Mouse (Mus musculus) adrenal gland, adult 2 months (tissue): ENCODE data around the gene 1700067P10Rik. TPM values are rescaled to one million over a fixed set of nuclear protein-coding genes. Genes with fewer than 3 reads are reported as not detected.

Experiments
- DNase-seq: peaks from one replicate; pipeline ENCODE4 v3.0.0; 2021
- polyA plus RNA-seq: library from polyadenylated mRNA; depleted of rRNA; stranded (reverse); fragments of >200 nt; gene quantifications from 2 replicates; pipeline ENCODE4 v1.2.3, GENCODE M21; 2012; rRNA removed
- total RNA-seq, 2 experiments: library from RNA; stranded (reverse); gene quantifications; 2 replicates each; pipeline ENCODE4 v1.2.3; 2021

The 1700067P10Rik gene
- total and polyA plus RNA-seq, 3 experiments: not detected

- DNase-seq: no peak
Observed at GRCm38 (mm10) chr17:48096321-48096720, 7.2 kb downstream of the 1700067P10Rik start.

- peak; percentile 56 for DNase-seq
Observed at GRCm38 (mm10) chr17:48097011-48097742, 8.1 kb downstream of the 1700067P10Rik start.

- DNase-seq: no peak
Observed at GRCm38 (mm10) chr17:48097743-48098527, 8.8 kb downstream of the 1700067P10Rik start.

DNA sequence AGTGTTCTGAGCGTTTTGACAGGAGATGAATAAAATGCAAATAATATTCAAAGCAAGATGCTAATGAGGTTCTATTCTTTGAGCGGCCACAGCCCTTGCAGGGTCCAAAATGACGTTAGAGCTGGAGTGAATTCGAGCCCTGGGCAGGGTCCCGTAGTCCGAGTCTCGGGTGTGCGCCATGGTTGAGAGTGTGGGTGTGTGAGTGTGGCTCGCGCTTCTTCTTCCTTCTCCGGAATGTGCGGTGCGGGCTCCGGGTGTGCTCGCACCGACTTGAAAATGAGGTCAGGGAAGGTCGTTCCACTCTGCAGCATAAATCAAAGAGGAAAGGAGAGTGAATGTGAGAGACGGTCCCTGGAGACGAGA lies 9.4 kb downstream of the 1700067P10Rik start:
- DNase-seq: no peak

DNA sequence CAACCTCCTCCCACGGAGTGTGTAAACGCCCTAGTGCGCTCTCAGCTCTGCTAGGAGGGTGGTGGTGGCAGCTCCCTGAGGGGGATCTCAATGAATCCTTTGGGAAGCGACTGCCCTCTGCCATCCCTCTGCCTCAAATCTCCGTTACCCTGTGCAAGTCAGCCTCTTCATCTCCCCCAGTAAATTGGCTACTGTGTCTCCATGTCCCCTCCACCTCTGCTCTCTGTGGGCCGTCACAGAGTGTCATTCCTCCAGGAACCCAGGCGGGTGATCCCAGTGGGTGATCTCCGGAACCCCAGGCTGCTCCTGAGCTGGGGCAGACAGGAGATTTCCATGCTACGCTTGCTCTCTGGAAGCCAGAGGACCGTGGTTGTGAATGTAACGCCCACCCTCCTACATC lies 10.2 kb downstream of the 1700067P10Rik start:
- DNase-seq: no peak

- DNase-seq: peak; percentile 87
Observed at GRCm38 (mm10) chr17:48100441-48101417, 11.6 kb downstream of the 1700067P10Rik start.

DNA sequence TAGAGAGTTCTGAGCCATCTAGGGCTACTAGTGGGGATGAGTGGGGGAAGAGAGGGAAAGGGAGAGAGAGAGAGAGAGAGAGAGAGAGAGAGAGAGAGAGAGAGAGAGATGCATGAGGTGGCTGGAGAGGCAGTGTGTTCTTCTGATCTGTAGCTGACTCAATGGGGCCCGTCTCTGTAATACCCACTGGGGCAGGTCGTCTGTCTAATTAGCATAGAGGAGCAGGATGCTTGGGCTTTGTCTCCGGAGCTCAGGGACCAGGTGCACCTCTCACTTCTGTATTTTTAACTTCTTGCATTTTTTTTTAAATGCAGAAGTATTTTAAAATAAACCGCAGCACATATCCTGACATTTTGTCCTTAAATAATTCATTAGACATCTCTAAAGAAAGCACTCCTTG lies 18.2 kb downstream of the 1700067P10Rik start:
- DNase-seq: no peak

DNA sequence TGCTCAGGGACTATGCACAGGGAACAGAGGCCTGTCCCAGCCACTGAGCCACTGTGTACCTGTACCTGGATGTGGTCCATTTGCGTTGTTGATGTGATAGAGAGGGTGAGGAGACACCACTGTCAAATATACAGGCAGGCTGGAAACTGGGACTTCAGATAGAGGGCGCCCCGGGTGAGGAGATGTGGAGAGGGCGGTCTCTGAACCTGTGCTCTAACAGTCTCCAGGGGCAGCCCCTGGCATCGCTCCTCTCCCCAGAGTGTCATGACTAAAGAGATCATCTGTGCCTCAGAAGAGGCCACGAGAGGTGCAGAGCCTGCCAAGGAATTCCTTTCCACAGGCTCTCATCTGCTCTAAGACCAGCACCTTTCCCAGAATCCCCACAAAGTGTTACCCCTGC lies 18.7 kb downstream of the 1700067P10Rik start:
- DNase-seq: no peak

GRCm38 (mm10) chr17:48108520-48108919 lies 19.4 kb downstream of the 1700067P10Rik start:
- no peak for DNase-seq

DNA sequence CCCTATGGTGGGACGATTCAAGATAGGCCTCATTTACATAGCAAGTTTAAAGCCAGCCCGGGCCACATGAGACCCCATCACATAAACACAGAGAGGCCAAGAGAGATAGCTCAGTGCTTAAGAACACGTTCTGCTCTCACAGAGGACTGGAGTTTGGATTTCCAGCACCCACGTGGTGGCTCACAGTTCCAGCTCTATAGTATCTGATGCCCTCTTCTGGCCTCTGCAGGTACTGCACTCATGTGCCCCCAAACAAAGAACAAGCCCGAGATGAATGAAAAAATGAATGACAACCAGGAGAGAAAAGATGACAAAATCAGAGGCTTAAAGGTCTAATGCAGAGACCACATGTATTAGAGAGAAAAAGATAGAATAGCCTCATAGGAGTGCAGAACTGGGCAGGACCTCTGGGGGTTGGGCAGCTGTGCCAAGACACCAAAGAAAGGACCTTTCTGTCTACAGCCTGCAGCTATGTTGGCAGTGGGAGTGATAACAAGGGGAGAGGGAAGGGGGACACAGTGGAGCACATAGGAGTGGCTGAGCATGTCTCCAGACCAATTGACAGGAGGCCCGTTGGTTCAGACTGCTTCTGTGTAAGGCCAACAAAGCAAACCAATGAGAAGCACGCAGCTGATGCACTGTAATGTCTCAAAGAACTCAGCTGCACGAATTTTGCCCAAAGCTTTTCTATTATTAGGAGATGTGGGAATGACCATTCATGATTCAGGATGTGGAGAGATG lies 21.6 kb downstream of the 1700067P10Rik start:
- peak; percentile 17 for DNase-seq

DNA sequence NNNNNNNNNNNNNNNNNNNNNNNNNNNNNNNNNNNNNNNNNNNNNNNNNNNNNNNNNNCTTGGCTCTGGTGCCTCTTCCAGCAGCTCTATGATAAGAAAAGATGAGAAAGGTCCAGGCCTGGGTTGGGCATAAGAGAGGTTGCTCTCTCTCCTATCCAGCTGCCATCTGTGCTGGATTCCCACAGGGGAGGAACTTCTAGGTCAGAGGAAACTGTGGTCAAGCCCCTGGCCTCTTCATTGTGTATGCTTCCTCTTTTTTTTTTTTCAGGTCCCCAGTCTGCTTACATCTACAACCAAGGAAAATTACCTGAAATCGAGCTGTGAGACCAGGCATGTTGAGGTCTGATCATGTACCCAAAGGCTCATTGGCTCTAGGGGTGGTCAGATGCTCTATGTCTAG lies 29.5 kb downstream of the 1700067P10Rik start:
- DNase-seq: no peak

DNA sequence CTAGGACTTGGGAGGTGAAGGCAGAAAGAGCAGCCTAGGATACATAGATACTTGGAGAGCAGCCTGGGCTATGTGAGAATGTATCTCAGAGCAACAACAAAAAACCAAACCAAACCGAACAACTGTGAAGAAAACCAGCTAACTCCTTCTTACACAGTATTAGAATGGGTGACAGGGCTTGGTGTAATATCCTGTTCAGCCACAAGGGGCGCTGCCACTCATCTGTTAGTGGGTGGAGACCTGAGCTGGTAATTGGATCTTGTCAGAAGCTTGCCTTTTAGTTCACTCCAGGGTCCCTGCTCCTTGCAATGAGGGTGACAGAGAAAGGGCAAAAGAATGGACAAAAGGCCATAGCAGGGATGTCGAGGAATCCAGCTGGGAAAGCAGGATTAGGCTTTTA lies 30.5 kb downstream of the 1700067P10Rik start:
- peak; percentile 69 for DNase-seq

GRCm38 (mm10) chr17:48120456-48120855 lies 31.3 kb downstream of the 1700067P10Rik start:
- no peak for DNase-seq

- peak; percentile 4 for DNase-seq
Observed at GRCm38 (mm10) chr17:48132810-48133209, 43.7 kb downstream of the 1700067P10Rik start.

Other genes starting within 250 kb of the 1700067P10Rik start
- gene Foxp4, start 164.7 kb upstream of the 1700067P10Rik start, total RNA-seq: 10 to 100 TPM; 21.8 to 25.3 TPM
- gene Foxp4, start 164.7 kb upstream of the 1700067P10Rik start, polyA plus RNA-seq: 61.2 and 76.5 TPM in 2 replicates
- gene 1700122O11Rik, start 51.0 kb upstream of the 1700067P10Rik start, total RNA-seq: not detected
- not detected in 2 replicates for gene 1700122O11Rik, start 51.0 kb upstream of the 1700067P10Rik start, polyA plus RNA-seq
- gene 9830107B12Rik, start 56.9 kb downstream of the 1700067P10Rik start, total RNA-seq: not detected
- gene 9830107B12Rik, start 56.9 kb downstream of the 1700067P10Rik start, polyA plus RNA-seq: not detected in 2 replicates
- gene A530064D06Rik, start 78.0 kb downstream of the 1700067P10Rik start, total RNA-seq: not detected
- gene A530064D06Rik, start 78.0 kb downstream of the 1700067P10Rik start, polyA plus RNA-seq: 0.08 and 0.68 TPM in 2 replicates
- gene Trem1, start 143.4 kb downstream of the 1700067P10Rik start, total RNA-seq: under 1 TPM; 0.17 to 0.24 TPM
- gene Trem1, start 143.4 kb downstream of the 1700067P10Rik start, polyA plus RNA-seq: not detected in 2 replicates
- under 1 TPM in 1 of 2 experiments, not detected in 1; 0.48 TPM for gene Trem3, start 158.5 kb downstream of the 1700067P10Rik start, total RNA-seq
- gene Trem3, start 158.5 kb downstream of the 1700067P10Rik start, polyA plus RNA-seq: not detected in 2 replicates
- gene Treml4, start 175.0 kb downstream of the 1700067P10Rik start, total RNA-seq: 1 to 10 TPM in 1 of 2 experiments, under 1 TPM in 1; 0.23 to 1.2 TPM
- gene Treml4, start 175.0 kb downstream of the 1700067P10Rik start, polyA plus RNA-seq: 1.0 and 1.3 TPM in 2 replicates
- gene Treml2, start 210.2 kb downstream of the 1700067P10Rik start, total RNA-seq: under 1 TPM; 0.20 to 0.38 TPM
- gene Treml2, start 210.2 kb downstream of the 1700067P10Rik start, polyA plus RNA-seq: 0.26 and 0.42 TPM in 2 replicates
- gene B430306N03Rik, start 226.8 kb downstream of the 1700067P10Rik start, total RNA-seq: under 1 TPM; 0.14 to 0.43 TPM
- 0.10 and 0.19 TPM in 2 replicates for gene B430306N03Rik, start 226.8 kb downstream of the 1700067P10Rik start, polyA plus RNA-seq